Mouse (Mus musculus) kidney, adult 2 months (tissue): ENCODE measurements around the gene Galnt2.

Experiments used
- CTCF ChIP-seq: fragments of 200-500 bp; conservative IDR thresholded peaks from 2 replicates; pipeline ENCODE4 v1.5.1; 2011; ENCODE audit warnings: low read depth, mild to moderate bottlenecking, control low read depth, low read length, moderate library complexity, mixed read lengths; ENCODE audit not compliant: insufficient read depth, insufficient read length
- POLR2A ChIP-seq: fragments of 200-500 bp; IDR thresholded peaks from one replicate; pipeline ENCODE4 v1.6.1; 2011; ENCODE audit warnings: low read depth, low read length, control low read depth

DNA sequence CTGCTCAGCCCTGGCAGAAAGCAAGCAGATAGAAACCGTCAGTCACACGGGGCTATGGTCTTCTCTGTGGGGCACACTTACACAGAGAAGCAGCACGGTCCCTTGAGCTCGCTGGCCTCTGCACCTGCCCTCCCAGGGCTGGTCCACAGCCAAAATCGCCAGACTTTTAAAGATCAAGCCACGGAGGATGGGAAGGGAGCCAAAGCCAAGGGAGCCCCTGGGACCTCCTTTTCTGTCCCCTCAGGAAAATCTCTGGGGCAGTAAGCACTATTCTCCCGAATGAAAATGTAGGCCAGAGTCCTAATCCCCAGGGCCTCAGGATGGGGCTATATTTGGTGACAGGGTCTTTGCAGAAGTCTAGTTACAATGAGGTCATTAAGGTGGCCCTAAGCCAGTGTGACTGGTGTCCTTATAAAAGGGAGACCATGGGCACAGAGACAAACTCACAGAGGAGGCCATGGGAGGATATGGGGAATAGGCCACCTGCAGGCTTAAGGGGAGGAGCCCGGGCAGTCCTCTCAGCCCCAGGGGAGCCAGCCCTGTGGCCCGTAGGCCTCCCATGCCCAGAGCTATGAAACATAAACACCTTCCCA lies 53.9 kb downstream of the Galnt2 start:
- TF ChIP-seq POLR2A (no peak), CTCF (no peak)
